Mouse (Mus musculus) CH12.LX (cell line): ENCODE data around the gene Atp5d.

Source experiments
- CTCF ChIP-seq, 2 experiments: IDR thresholded peaks in 1 of 2; conservative IDR thresholded peaks in 1 of 2; 2 replicates each; pipeline ENCODE4 v1.5.1; 2011 to 2012; ENCODE audit warnings: low read depth in 2 of 2, low read length in 2 of 2, improper control_type of control experiment in 1 of 2, inconsistent platforms in 1 of 2, mild to moderate bottlenecking in 1 of 2, moderate library complexity in 1 of 2
- E2F4 ChIP-seq: IDR thresholded peaks from 2 replicates; pipeline ENCODE4 v1.6.1; 2011; ENCODE audit warnings: low read depth, low read length, improper control_type of control experiment; ENCODE audit not compliant: insufficient replicate concordance
- ETS1 ChIP-seq: conservative IDR thresholded peaks from 2 replicates; pipeline ENCODE4 v1.6.1; 2012; ENCODE audit warnings: low read depth, mild to moderate bottlenecking, inconsistent platforms, low read length, improper control_type of control experiment, moderate library complexity
- JUND ChIP-seq: conservative IDR thresholded peaks from 2 replicates; pipeline ENCODE4 v1.6.1; 2011; ENCODE audit warnings: low read depth, low read length, improper control_type of control experiment
- MAZ ChIP-seq: IDR thresholded peaks from 2 replicates; pipeline ENCODE4 v1.6.1; 2012; ENCODE audit warnings: low read depth, mild to moderate bottlenecking, inconsistent platforms, low read length, improper control_type of control experiment, moderate library complexity
- POLR2A ChIP-seq: IDR thresholded peaks from 2 replicates; pipeline ENCODE4 v1.6.1; 2011; ENCODE audit warnings: low read depth, mild to moderate bottlenecking, improper control_type of control experiment, low read length
- POLR2AphosphoS2 ChIP-seq: IDR thresholded peaks from 2 replicates; pipeline ENCODE4 v1.6.1; 2011; ENCODE audit warnings: low read depth, low read length, improper control_type of control experiment
- ZC3H11A ChIP-seq: IDR thresholded peaks from 2 replicates; pipeline ENCODE4 v1.6.1; 2012; ENCODE audit warnings: low read depth, mild to moderate bottlenecking, inconsistent platforms, low read length, improper control_type of control experiment
- ZNF384 ChIP-seq: IDR thresholded peaks from 2 replicates; pipeline ENCODE4 v1.6.1; 2012; ENCODE audit warnings: low read depth, low read length, improper control_type of control experiment, inconsistent platforms

- TF ChIP-seq ZNF384 (no peak), JUND (no peak), MAZ (no peak), POLR2A (no peak), POLR2AphosphoS2 (no peak), ETS1 (no peak), CTCF (conservative IDR thresholded peaks at IDR 0.05 in 1 of 2, IDR thresholded peaks at IDR 0.05 in 1 of 2; ENCODE audit: low read depth in 2 of 2, low read length in 2 of 2) (no peak), ZC3H11A (no peak), E2F4 (no peak)
Measured at GRCm38 (mm10) chr10:80187739-80188138, 49.3 kb downstream of the Atp5d start.
